Mouse (Mus musculus) ES-Bruce4 (cell line): ENCODE measurements at regions not wholly inside any gene's neighbourhood (a gene's known extent, or its start where the extent isn't known, plus 50 kb on each side); places are given as distances from the start of the nearest gene placed in this dataset.

ENCODE experiments used
- CTCF ChIP-seq: IDR thresholded peaks from one replicate; pipeline ENCODE4 v1.8.1; 2011; ENCODE audit warnings: low read depth, low read length
- EP300 ChIP-seq: IDR thresholded peaks from 2 replicates; pipeline ENCODE4 v1.6.1; 2011; ENCODE audit warnings: low read depth, low read length; ENCODE audit not compliant: insufficient read depth
- POLR2A ChIP-seq: IDR thresholded peaks from one replicate; pipeline ENCODE4 v1.8.1; 2011; ENCODE audit warnings: low read length; ENCODE audit not compliant: insufficient read depth

GRCm38 (mm10) chr13:97454715-97455114 is 213.8 kb downstream of the Enc1 start:
- TF ChIP-seq POLR2A (no peak), CTCF (no peak), EP300 (no peak)
